Mouse (Mus musculus) cerebellum, adult 11-12 months (tissue): Measurements from ENCODE around the gene Hp1bp3.

Source experiments
- DNase-seq: peaks from one replicate; pipeline ENCODE4 v3.0.0; 2022

The Hp1bp3 gene

GRCm38 (mm10) chr4:138223623-138224022, 7.5 kb downstream of the Hp1bp3 start:
- no peak for DNase-seq

- DNase-seq = no peak
Observed at GRCm38 (mm10) chr4:138246756-138247665, 30.9 kb downstream of the Hp1bp3 start.

GRCm38 (mm10) chr4:138250088-138250960, 34.2 kb downstream of the Hp1bp3 start, which contains the start of the genes Sh2d5 and Kif17:
Sh2d5 (plus strand) TSS chr4:138250403.
Kif17 (plus strand) TSS chr4:138250435.
- peak; percentile 96 for DNase-seq

GRCm38 (mm10) chr4:138251819-138252218, 35.7 kb downstream of the Hp1bp3 start:
- peak; percentile 45 for DNase-seq

DNA sequence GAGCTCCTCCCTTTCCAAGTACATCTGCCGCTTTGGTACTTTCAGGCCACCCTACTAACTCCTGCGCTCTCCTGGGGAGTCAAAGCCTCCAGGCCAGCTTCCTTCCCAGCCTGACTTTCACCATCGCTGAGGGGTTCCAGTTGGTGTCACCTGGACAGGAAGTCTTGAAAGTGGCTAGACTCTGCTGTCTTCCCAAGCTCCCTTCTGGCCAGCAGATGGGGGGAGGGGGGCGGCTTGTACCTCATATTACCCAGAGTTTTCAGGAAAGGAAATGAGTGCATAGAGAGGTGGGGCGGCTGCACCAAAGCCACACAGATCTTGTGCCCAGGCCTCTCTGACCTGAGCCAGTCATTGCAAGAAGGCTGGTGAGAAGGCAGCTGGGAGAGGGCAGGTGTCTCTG, 36.1 kb downstream of the Hp1bp3 start:
- DNase-seq = no peak

DNA sequence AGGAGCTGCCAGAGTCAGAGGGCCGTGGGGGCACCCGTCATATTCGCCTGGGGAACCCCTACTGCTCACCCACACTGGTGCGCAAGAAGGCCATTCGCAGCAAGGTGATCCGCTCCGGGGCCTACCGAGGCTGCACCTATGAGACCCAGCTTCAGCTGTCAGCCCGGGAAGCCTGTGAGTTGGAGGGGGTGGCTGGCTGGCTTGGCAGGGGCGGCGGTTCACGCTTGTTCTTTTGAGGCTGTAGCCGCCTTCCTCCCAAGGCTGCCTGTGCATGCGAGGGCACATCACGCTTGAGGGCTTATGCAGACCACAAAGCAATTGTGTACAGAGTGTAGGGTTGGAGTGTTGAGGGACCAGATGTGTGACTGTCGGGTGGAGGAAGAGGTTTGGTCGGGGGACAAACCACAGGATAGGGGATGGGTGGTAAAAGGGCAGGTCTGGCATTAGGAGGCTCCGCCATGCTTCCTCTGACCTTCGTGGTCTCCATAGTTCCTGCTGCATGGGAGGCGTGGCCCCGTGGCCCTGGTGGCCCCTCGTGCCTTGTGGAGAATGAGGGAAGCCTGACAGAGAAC, 41.1 kb downstream of the Hp1bp3 start:
- no peak for DNase-seq

DNA sequence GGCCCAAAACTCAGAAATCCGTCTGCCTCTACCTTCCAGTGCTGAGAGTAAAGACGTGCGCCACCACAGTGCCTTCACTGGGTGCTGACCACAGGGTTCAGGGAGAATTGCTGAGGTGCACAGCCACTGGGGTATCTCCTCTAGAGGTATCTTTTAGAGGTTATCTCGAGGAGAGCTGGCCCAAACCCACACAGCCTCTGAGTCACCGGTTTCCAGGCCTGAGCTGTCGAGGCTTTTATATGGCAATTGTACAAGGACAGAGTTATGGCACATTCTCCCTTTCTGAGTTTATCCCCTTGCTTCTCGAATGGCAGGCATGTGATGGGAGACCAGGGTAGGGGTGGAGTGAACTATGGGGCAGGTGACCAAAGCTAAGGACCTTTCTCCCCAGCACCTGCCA, 42.6 kb downstream of the Hp1bp3 start:
- no peak for DNase-seq

- no peak for DNase-seq
Observed at GRCm38 (mm10) chr4:138259482-138259881, 43.4 kb downstream of the Hp1bp3 start.

DNA sequence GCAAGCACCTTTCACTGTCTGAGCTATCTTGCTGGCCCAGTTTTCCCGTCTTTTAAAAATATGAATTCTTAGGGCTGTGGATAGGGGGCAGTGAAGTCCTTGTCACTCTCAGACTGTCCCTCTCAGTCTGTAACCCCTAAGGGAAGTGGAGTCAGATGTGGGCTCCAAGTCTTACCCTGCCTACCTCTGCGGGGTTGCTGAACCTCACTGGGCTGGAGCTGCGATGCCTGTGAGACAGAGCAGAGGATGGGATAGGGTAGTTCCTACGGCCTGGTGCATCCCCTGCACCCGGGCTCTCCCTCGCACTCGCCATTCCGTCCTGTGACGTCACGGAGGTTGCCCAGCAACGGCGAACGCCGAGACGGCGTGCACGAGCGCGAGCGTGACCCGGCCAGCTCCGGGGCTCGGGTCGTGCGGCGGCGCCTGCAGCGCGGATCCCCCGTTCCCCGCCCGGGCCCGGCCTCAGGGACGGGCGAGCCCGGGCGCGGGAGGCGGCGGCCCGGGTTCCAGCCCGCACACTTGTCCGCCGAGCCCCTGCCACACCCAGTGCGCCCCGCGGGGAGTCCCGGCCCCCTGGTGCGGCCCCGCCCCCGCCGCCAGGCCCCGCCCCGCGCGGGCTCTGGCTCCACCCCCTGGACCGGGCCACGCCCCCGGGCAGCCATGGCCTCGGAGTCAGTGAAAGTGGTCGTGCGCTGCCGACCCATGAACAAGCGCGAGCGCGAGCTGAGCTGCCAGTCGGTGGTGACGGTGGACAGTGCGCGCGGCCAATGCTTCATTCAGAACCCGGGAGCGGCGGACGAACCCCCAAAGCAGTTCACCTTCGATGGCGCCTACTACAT, 46.0 kb downstream of the Hp1bp3 start:
- peak; percentile 76 for DNase-seq

- DNase-seq = no peak
Observed at GRCm38 (mm10) chr4:138267869-138268268, 51.8 kb downstream of the Hp1bp3 start.

GRCm38 (mm10) chr4:138272011-138272997, 56.2 kb downstream of the Hp1bp3 start:
- DNase-seq = no peak

GRCm38 (mm10) chr4:138278346-138278745, 62.2 kb downstream of the Hp1bp3 start:
- DNase-seq = no peak

GRCm38 (mm10) chr4:138282834-138283233, 66.7 kb downstream of the Hp1bp3 start:
- peak; percentile 60 for DNase-seq

GRCm38 (mm10) chr4:138286411-138286810, 70.3 kb downstream of the Hp1bp3 start:
- DNase-seq = no peak

DNA sequence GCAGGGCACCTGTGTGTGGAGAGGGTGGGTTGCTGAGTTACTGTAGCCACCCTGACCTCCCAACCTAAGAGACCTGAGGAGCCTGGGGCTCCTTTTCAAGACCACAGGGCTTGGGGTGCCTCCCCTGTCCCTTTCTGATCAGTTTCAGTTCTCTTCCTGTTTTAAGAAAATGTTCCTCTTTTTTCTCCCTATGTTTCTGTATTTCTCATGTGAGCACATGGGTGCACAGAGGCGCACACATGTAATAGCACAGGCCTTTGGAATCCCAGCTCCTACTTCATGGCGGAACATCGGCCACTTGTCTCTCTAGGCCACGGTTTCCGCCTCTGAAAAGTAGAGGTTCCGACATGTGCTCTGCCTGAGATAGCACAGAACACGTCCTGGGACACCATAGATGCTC, 72.6 kb downstream of the Hp1bp3 start:
- no peak for DNase-seq

DNA sequence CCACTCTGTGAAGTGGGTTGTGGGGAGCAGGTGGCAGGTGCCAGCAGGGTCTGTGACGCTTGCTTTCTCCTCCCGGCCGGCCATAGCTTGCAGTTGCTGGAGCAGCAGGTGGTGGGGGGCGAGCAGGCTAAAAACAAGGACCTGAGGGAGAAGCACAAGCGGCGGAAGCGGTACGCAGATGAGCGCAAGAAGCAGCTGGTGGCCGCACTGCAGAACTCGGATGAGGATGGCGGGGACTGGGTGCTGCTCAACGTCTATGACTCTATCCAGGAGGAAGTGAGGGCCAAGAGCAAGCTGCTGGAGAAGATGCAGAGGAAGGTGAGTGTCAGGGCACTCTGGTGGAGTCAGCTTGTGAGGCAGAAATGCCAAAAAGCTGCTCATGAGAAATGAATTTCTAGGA, 75.9 kb downstream of the Hp1bp3 start:
- DNase-seq = no peak

- DNase-seq = no peak
Observed at GRCm38 (mm10) chr4:138293261-138293948, 77.3 kb downstream of the Hp1bp3 start.

- no peak for DNase-seq
Observed at GRCm38 (mm10) chr4:138293949-138294550, 78.0 kb downstream of the Hp1bp3 start.
